Mouse (Mus musculus) adrenal gland, adult 2 months (tissue): Measurements from ENCODE around the gene Lhx4. TPM values are rescaled to one million over a fixed set of nuclear protein-coding genes. Genes with fewer than 3 reads are reported as not detected.

ENCODE experiments used
- DNase-seq: peaks from one replicate; pipeline ENCODE4 v3.0.0; 2021
- long read RNA-seq: library from polyadenylated mRNA; stranded (forward); transcript quantifications from one replicate; pipeline ENCODE4 v2.0.0, GENCODE M21; 2021
- polyA plus RNA-seq: library from polyadenylated mRNA; depleted of rRNA; stranded (reverse); fragments of >200 nt; gene quantifications from 2 replicates; pipeline ENCODE4 v1.2.3, GENCODE M21; 2012; rRNA removed
- total RNA-seq, 2 experiments: library from RNA; stranded (reverse); gene quantifications; 2 replicates each; pipeline ENCODE4 v1.2.3; 2021

Gene Lhx4
- under 1 TPM in 1 of 2 experiments, not detected in 1; 0.10 TPM for total RNA-seq
- polyA plus RNA-seq, result 0.02 TPM in 1 of 2 replicates, not detected in the other
- long read RNA-seq, result 0 reads

GRCm38 (mm10) chr1:155751484-155752255 is at the start of gene Lhx4:
TSS of gene Lhx4 (minus strand) at chr1:155751684.
- no peak for DNase-seq

DNA sequence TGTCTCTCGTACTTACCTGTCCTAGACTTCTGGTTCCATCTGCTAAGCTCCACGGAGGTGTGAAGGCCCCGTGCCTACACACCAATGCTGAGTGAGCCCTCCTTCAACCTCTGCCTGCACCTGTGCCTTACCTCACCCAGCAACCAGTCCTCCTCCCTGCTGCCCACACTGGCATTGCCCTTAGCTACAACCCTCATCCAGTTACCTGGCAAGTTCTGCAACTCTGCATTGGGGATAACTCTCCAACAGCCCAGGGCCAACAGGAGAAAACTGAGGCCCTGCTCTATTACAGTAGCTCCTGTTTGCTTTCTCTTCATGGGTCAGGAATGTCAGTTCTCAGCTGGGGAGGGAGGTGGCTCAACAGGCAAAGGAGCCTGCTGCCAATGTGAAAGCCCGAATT is 46.5 kb upstream of the Lhx4 start:
- no peak for DNase-seq

GRCm38 (mm10) chr1:155797425-155797824 is 45.9 kb upstream of the Lhx4 start:
- DNase-seq, result no peak

DNA sequence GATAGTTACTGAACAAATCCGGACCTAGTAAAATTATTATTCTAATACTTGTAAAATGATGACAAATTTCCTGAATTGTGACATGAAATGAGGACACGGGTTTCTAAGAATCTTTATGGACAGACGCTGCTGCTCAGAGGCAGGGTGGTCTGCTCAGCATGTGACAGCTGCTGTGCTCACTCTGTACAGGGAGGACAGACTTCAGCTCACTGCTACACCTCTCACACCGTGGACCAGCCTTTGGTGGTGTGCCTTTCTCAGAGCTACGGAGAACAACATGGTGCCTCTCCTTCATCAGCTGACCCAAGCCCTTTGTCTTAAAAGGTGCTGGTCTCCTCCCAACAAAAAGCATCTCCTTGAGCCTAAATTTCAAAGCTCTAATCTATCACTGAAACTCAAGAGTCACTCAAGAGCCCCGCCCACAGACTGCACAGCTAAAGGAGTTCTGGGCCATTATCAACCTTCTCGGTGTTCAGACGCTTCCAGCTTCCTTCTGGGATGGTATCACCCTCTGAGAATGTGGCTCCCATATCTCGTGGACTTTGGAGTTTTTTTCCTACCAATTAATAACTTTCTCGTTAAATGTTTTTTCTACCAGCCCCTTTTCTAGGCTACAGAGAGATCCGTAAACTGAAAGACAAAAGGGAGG is 45.4 kb upstream of the Lhx4 start:
- no peak for DNase-seq

- DNase-seq, result peak; percentile 82
Measured at GRCm38 (mm10) chr1:155795791-155796233, 44.3 kb upstream of the Lhx4 start.

DNA sequence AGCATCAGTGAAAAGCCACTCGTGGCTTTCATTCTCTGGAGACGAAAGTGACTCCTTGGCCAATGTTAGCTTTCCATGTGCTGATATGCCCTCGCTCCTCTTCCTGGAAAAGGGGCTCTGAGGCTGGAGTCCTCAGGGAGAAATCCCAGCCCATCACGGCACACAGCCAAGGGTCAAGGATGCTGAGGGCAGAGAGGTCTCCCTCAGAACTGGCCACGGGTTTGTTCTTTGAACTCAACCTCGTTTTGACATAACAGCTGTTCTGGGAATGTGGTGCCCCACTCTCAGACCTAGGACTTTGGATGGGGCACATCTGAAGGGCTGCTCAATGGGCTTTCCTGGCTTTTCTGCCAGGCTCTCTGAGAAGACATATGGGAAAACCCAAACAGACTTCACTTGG is 43.4 kb upstream of the Lhx4 start:
- DNase-seq, result peak; percentile 41

DNA sequence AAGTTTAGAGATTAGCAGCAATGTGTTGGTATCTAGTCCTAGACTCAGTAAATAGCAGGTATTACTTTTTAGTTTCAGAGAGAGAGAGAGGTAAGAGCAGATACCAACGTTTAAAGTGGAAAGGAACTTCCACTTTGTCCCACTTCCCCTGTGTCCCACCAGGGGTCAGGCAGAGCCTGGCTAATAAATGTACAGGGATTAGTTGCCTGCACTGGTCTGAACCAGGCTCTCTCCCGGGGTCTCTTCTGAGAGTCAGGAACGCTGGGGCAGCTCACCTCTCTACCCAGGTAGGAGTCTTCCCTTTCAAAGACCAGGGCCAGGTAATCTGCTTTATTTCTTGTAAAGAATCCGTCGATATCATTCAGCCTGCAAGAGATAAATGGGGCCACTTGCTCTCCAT is 40.4 kb upstream of the Lhx4 start:
- DNase-seq, result no peak

GRCm38 (mm10) chr1:155790111-155790974 is 38.9 kb upstream of the Lhx4 start:
- DNase-seq, result no peak

DNA sequence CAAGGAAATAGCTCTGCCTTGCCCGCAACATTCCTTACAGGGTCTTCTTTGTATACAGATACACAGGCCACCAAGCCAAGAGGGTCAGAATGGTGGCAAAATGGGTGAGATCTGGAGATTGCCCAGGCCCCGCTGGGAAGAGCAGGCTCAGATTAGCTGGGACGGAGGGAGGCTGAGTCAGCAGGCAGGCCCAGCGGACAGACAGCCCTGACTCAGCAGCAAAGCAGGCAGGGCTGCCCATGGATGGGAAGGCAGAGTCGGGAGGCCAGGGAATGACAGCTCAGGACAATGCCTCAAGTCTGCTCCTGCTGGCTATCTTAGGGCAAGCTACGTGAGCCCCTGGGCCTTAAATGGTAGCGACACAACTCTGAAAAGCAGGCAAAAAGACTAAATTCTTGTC is 34.4 kb upstream of the Lhx4 start:
- peak; percentile 71 for DNase-seq

GRCm38 (mm10) chr1:155784343-155785205 is 33.1 kb upstream of the Lhx4 start:
- DNase-seq, result peak; percentile 55

DNA sequence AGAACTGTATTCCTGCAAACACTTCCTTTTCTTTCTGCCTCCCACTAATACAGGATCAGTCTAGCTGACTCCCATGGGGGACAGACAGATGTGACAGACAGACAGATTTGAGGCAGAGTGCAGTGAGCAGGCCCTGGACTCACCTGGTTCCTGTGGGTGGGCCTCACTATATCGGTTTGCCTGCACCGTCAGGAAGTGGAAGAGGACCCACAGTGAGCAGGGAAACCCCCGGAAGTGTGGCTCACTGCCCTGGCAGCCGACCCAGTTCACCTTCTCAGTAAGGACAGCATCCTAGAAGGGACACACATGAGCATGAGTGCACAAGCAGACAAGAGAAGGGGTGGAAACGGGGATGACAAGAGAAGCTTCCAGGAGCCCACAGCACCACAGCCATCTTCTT is 30.9 kb upstream of the Lhx4 start:
- no peak for DNase-seq

- DNase-seq, result no peak
Measured at GRCm38 (mm10) chr1:155777641-155778625, 26.4 kb upstream of the Lhx4 start.

- peak; percentile 31 for DNase-seq
Measured at GRCm38 (mm10) chr1:155759167-155759566, 7.7 kb upstream of the Lhx4 start.

DNA sequence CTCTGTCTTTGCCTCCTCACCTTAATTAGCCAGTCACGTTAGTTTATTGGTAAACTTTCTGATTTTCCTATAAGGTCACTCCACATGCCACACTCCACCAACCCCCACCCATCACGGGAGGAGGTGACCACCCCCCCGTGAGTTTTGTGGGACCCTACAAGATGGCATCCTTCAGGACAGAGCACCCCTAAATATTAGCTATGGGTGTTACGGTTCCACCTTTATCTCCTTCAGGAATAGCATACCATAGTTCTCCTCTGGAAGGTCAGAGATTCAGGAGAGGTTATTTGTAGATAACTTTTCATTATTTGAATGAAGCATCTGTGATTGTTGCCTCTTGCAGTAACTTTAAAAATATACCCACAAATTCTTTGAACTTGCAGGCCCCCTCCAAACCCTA is 7.2 kb upstream of the Lhx4 start:
- DNase-seq, result no peak

DNA sequence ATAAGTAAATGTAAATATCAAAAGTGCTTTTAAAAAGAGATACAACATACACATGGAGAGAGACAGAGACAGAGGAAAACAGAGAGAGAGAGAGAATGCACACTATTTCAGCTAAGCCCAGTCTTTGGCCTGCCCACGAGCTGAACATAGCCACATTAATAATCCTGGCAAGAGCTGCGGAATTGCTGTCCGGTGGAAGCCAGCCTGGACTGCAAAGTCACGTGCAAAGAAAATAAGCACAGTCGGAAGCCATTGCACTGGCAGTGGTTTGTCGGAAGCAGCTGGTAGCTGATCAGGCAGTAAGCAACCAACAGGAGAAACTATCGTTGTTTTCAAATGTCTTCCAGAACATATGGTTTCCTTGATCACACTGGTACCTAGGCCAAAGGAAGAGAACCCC is 6.1 kb upstream of the Lhx4 start:
- DNase-seq, result no peak

- no peak for DNase-seq
Measured at GRCm38 (mm10) chr1:155753411-155753810, 1.9 kb upstream of the Lhx4 start.

- DNase-seq, result no peak
Measured at GRCm38 (mm10) chr1:155750517-155751178, 836 bp downstream of the Lhx4 start.

DNA sequence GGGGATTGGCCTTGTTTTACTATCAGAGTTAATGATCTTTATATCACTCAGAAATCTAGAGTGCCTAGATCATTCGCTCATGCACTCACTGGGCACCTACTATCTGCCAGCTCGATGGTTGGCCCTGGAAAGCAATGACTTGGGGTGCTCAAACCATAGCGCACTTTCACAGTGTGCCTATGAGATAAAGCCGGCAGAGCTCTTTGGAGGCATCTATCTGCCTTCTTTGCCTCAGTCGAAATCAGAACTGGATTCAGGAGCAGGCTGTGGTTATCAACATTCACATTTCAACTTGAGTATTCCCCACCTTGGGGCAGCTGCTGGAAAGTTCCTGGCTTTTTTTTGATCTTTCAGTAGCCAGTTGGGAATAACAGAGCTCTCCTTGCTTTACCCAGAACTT is 3.6 kb downstream of the Lhx4 start:
- no peak for DNase-seq

- DNase-seq, result no peak
Measured at GRCm38 (mm10) chr1:155747011-155747410, 4.5 kb downstream of the Lhx4 start.
